Mouse (Mus musculus) right cerebral cortex, postnatal 36 days (tissue): ENCODE measurements around the gene Batf3.

ENCODE experiments used
- DNase-seq, 2 experiments: peaks; one replicate each; pipeline ENCODE4 v3.0.0; 2022; ENCODE audit warnings: low spot score in 2 of 2, mixed read lengths in 1 of 2

The Batf3 gene

DNA sequence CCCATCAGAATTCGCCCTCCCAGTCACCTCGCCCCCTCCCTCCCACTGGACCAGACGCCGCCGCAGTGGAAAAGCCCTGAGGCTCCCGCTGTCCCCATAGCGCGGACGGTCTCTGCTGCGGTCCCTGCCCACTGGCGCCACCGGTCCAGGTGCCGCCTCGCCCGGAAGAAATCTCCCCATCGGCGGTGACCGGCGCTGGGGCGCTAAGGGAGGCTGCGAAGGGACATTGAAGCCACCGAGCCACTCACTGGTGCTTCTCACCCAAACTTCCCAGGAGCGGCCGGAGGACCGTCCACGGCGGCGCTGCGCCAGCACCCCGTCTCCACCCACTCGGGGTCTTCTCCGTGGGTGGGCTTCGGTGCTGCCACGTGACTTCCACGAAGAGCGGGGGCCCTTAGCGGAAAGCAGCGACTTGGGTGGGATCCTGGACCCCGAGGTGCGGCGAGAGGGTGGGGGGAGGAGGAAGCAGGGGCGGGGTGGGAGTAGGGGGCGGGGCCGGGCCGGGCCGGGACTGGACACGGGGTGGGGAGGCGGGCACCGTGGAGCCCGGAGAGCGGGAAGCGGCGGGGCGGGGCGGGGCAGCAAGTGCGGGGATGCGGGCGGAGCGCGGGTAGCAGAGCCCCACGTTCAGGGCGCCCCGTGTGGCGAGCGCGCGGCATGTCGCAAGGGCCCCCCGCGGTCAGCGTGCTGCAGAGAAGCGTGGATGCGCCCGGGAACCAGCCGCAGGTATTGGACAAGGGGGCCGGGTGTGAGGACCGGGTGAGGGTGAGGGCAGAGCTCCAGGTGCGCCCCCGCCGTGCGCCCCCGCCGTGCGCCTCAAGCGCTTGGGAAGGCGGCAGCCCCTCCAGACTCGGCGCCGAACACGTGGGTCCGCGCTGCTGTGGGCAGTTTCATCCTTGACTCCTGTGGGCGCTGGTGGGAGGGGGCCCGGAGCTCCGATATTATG lies at the start of gene Batf3:
Gene Batf3, plus strand, starts transcription at position 46 of the 946 bp plus-strand sequence.
- no peak for DNase-seq

DNA sequence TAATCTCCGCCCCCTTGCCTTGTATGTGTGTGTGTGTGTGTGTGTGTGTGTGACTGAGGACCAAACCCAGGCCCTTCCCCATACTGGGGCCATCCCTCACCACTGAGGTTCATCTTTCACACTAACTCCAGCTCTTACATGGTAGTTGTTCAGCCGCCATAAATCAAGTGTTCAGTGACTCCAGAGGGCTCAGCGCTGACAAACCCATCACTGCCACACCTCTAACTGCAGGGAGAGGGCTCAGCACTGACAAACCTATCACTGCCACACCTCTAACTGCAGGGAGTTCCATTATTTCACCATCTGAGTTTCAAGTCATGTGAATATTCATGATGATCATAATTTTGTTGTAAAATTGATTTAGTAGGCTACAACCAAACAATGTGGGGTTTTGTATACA lies 44.1 kb upstream of the Batf3 start:
- no peak for DNase-seq

DNA sequence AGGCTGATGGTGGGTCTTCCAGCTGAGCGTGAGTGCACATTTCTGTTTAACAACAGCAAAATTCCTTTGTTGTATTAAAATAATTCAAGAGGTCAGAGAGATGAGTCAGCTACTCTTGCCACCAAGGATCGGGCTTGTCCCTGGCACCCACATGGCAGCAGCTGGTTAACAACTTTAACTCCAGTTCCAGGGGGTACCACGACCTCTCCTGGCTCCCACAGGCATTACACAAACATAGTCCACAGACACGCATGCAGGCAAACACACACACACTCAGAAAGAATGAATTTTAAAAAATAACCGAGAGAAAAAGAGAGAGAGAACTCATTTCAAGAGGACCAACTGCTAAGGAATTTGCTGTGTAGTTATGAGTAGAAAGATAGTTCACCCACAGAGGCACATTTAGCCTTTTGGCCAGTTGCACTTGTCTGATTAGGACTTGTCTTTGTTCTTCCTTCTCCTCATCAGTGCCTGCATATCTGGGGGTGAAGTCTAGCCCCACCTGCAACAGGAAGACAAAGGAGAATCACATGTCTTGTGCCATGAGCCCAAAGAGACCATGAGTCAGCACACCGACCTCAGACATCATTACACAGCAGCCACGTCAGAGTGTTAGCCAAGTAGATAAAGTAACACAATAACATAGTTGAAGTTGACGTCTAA lies 42.6 kb upstream of the Batf3 start:
- no peak for DNase-seq

DNA sequence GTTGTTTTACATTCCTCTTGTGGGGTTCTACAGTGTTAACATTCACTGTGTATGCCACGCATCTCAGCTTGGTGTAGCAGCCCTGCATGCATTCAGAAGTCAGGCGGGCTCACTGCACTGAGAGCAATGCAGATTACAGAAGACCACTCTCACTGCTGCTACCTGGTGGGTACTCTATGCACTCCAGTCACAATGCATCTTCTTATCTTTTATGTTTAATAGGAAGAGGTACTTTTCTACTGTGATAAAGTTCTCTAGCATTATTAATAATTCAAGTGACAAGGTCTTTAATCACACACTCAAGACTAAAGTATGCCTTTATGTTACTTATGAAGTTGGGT lies 42.1 kb upstream of the Batf3 start:
- DNase-seq, result no peak

DNA sequence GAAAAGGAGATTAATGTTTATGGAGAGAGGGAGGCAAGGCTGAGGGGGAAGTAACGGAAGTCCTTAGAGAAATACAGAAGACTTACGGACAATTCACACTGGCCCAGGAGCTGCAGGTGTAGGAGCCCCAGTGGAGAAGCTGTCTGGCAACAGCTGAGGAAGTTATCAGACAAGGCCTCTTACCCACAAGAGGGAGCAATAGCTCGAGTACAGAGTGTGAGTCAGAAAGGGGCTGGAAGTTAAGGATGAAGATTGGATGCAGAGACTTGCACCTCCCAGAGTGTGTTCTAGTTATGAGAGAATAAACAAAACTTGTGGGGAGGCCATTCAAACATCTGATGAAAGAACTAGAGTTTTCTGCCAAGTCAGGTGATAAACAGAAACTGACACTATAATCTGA lies 40.2 kb upstream of the Batf3 start:
- DNase-seq, result no peak

DNA sequence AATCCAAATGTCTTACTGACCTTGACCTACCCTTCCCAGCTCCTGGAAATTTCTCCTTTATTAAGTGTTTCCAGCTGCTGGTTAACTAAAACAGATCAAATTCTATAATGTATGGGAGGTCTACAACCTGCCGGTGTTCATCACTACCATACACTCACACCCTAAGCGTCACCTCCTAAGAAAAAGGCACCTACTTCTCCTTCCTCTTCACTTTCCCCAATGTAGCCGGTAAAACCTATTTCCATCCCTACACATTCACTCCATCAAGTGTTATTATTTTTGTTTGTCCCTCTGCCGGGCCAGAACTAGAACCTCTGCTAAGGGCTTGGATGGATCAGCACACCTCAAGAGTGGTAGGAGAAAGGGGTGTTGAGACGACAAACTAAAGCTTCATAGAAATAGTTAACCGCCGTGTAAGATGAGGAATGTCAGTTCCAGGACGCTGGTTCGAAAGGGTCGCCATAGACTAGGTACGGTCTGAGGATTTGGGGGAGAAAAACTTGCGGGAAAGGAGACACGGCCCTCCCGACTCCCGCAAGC lies 35.3 kb upstream of the Batf3 start:
- DNase-seq, result no peak

DNA sequence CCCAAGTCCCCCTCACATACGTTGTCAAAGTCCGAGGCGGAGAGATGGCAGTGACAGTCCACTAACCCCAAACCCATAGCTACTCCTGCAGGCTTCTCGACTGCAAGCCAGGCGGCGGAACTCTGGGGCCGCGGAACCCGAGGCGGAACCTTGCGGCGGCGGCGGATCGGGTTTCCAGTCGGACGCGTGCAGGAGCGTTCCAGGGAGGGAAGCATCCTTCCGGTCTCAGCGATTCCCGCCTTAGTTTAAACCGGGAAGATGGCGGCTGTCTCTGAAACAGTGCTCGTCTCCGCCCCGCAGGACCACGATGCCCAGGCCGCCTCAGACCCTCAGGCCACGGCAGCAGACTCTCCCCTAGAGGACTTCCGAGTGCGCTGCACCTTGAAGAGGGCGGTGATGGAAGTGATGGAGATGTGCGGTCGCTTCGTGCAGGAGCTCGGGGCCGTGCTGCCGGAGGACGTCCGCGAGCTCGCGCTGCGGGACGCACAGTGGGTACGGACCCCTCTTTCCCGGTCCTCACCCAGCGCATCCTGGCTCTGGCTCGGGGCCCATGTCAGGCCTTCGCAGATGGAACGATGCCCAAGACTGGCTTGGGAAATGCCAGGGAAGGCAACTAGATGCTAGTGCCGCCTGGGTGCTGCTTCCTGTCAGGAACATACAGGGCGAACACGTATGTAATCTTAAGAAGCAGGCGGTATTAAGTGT lies 34.7 kb upstream of the Batf3 start, which contains the start of the genes Tatdn3 and Nsl1:
Gene Tatdn3, minus strand, starts transcription at position 152 of the 705 bp plus-strand sequence.
Gene Nsl1, plus strand, starts transcription at position 232 of the 705 bp plus-strand sequence.
- DNase-seq, result peak; percentile 72 to 79

DNA sequence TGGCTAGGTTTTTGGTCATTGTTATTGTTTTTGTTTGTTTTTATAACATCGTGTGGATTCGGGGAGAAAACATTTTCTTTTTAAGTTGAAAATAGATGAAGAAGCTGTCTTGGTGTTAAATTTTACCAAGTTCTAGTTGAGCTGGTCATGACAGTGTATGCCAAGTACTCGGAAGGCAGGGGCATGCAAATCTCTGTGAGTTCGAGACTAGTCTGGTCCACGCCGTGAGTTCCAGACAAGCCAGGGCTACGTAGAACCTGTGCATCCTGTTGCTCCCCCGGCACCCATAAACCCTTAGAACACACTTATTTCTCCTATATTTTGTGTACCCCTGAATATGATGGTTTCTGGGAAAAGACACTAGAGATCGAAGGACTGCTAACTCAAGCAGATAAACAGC lies 33.9 kb upstream of the Batf3 start:
- no peak for DNase-seq

DNA sequence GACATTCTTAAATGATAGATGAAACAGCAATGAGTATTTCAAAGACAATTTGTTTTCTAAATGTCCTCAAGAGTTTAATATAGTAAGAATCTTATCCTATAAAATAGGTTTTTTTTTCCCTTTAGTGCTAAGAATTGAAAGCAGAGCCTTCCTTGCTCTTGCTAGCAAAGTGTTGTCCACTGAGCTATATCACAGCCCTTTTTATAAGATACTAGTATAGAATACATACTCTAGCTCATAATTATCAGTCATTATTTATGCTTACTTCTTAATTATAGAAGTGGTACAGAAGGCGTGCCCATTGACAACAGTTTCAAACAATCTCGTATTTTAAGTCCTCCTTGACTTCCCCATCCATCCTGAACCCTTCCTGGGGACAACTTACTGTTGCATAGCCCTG lies 33.1 kb upstream of the Batf3 start:
- no peak for DNase-seq

DNA sequence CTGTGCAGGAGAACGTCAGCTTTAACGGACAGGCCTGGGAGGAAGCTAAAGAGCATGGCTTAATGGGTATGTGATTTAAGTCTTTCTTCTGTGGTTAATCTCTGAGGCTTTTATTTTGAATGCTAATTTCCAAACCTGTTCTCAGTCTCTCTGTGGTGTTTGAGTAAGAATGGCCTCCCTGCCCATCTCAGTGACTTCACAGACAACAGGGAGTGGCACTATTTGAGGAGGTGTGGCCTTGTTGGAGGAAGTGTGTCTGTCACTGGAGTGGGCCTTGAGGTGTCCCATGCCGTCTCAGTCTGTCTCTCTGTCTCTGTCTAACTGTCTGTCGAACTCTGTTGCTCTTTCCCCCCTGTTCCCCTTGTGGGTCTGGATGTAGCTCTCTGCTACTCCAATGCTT lies 32.5 kb upstream of the Batf3 start:
- no peak for DNase-seq

DNA sequence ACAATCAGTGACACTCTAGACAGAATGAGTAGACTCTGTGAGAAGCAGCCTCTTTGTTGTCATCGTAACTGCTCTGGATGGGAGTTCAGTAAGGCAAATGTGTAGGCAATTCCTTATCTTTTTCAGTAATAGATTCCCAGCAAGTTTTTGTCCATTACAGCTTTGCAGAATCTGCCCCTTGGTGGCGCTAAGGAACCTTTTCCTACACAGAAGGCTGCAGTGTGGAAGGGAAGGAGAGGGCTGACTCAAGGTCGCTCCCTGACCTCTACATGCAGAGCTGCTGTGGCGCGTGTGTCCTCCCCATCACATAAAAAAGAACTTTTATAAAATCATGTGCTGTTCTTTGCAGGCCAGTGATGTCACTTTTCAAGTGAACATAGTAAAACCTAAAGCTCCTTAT lies 29.3 kb upstream of the Batf3 start:
- DNase-seq, result no peak

DNA sequence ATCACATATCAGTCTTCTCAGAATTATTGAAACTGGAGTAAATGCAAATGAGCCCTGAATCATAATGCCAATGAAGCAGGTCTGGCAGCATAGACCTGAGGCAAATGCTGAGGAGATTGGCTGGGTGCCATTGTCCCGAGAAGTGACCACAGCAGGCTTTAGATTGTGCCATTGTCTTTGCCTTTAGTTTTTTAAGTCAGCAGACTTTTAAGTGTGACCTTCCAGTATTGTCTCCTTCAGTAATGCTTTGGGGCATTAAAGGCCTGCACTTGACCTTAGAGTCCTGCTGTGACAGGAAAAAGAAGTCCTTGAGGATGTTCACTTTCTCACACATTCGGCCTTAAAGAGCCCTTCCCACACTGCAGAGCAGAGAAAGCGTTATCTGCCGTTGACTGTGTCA lies 27.4 kb upstream of the Batf3 start:
- DNase-seq, result no peak

DNA sequence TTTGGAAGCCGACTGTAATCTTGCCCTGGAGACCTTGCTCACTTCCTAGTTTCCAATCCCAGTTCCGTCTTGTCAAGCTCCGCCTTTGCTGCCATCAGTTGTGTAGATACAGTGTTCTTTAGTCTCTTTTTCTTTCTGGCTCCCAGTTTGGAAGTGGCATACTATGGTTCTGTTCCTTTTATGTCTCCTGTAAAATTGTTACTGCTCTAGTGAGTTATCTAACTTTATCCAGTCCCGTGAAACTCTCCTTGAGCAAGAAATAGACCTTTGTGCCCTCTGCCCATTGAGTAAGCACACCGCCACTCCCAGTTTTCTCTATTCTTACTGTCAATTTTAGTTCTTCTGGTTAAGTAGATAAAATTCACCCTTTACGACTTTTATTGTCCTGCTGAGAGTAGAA lies 26.0 kb upstream of the Batf3 start:
- no peak for DNase-seq

DNA sequence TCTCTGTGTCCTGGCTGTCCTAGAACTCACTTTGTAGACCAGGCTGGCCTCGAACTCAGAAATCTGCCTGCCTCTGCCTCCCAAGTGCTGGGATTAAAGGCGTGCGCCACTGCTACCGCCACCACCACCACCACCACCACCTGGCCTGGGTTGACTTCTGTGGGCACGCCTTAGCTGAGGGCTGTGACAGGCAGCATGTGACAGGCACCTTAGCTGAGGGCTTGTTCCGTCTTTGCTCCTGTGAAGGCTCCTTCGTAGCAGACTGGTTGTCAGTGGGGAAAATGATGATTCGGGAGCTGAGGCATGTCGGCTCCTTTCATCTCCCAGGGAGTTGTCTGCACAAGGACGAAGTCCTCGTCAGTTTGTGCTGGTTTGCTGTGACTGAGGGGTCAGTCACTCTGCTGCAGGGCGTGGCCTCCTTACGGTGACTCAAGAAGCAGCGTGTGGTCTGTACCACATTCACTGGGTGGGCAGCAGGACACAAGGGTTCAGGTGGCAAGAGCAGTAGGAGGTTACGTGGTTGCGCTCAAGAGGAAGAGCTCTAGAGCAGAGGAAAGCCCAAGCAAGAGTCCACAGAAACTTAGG lies 25.2 kb upstream of the Batf3 start:
- DNase-seq, result no peak

DNA sequence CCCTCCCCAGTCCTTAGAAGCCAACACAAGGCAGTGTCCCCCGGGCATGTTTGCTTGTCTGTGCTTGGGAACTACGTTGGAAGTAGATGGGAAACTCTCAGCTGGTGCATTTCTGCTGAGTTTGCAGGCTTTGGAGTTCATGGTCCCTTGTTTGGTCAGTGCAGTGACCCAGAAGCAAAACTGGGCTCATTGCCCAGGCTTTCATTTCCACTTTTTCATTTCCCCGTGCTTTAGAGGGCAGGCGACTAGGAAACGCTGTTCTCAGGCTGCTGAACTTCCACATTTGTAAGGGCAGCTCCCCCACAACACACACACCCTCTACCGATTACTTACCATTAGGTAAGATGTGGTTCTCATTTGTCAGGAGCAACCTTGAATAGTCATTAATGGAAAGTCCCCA lies 24.6 kb upstream of the Batf3 start:
- DNase-seq, result no peak

DNA sequence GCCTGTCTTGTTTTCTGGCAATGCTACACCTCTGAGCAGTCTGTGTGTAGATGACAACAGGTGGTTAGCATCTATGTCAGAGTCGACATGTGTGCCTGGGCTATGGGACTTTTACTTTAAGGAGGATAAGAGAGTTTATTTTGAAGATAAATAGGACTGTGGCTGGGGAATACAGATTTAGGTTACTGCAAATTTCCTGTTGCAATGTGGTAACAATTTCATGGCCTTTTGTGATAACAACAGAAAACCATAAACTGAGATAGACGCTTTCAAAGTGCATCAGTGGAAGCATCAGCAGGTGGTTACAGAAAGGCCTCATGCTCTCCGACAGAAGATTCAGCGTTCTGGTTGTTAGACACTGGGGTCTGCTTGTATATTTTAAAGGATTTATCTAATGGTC lies 24.2 kb upstream of the Batf3 start:
- no peak for DNase-seq

DNA sequence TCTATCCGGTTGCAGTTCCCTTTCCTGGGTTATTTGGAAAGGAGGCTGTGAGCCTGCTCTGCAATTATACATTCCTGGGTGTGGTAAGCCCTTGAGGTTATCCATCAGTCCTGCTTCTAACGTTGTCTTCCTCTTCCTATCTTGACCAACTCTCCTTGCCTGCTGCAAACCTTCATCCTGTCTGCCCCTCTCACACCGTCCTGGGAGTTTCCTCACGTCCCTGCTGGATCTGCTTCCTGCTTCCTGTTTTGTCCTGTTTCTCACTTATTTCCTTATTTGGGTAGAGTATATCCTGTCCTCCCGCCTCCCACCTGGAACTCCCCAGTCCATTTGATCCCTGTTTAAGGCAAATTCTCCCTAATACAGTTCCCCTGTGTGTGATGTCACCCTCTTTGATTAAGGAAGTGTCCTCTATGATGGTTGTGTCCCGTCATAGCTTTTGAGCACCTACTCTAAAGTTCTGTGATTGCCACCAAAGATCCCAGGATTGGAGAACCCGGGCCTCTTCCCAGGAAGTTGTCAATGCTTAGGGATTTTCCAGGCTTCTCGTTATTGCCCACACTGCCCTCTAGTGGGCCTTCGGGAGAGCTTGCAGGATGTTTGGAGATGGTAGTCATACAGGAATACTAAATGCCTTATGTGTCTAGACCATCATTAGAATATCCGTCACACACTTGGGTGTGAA lies 22.3 kb upstream of the Batf3 start:
- peak in 1 of 2 experiments; percentile 27 for DNase-seq

DNA sequence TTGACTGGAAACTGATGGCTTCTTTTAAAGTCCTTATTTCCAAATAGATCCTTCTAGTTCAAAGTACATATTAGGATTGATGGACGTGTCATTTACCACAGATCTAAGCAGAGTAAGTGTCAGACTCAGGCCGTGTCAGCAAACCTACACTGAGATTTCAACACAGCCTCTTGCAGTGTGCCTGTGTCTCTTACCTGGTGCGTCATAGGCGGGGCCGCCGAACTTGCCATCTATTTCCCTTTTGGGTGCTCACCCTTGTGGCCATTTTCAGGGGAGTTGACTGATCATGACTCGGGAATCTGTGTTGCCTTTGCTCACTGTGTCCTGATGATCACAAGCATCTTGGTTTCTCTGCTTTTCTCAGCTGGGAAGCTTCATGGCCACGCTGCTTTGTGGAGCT lies 14.4 kb upstream of the Batf3 start:
- DNase-seq, result no peak

DNA sequence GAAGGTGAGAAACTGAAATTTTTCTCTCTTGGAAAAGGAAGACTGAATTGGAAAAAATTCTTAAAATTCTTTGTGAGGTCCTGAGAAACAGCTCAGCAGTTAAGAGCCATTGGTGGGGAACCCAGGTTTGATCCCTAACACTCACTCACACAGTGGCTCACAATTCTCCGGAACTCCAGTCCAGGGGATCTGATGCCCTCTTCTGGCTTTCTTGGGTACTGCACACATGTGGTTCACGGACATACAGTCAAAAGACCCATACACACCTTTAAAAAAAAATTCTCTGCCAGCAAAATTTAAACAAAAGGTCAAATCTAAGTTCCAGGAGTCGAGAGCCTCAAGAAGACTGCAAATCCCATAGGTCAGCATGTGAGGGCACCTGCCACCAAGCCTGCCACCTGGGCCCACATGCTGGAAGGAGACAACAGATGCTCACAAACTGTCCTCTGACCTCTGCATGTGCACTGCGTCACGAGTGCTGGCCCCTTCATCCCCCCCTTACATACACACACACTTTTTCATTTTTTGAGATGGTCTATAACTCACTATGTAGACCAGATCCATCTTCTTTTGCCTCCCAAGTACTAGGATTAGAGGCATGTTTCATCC lies 12.6 kb upstream of the Batf3 start:
- DNase-seq, result peak in 1 of 2 experiments; percentile 24

DNA sequence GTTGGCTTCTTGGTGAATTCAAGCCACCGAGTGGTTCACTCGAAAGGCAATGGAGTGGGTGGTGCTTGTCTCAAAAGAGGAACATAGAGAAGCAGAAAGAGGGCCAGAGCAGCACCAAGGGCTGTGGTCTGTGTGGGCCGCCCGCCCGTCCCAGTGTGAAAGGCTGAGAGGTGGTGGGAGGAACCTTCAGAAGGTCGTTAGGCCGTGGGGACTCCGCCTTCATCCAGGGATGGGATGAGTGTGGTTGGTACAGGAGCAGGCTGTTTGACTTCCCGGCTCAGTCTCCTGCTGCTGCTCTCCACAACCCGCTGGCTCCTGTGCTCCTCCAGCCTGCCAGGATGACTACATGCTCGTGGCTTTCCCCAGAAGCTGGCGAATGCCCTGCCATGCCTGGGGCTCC lies 12.1 kb upstream of the Batf3 start:
- no peak for DNase-seq
